Mouse (Mus musculus) testis, postnatal 14 days (tissue): ENCODE data around the gene Gm21973.

Experiments used
- DNase-seq: peaks from one replicate; pipeline ENCODE4 v3.0.0; 2021; ENCODE audit warnings: low spot score

Gm21973 gene

DNA sequence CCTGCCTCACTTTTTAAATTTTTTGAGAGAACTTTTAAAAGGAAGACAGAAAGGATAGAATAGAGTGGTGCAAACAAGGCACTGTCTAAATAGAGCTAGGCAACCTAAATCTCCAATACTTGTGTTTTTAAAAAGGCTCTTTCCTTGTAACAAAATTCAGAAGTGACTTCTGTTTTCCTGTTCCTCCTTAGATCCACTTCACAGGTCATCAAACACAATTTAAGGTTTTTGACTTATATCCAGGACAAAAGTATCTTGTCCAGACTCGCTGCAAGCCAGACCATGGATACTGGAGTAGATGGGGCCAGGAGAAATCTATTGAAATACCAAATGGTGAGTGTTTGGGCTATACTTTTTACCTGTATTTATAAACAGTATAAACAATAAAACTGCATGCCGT, at the start of gene Gm21973:
Gene Gm21973 (plus strand): TSS at position 301 of the 400 bp plus-strand sequence.
- no peak for DNase-seq

DNA sequence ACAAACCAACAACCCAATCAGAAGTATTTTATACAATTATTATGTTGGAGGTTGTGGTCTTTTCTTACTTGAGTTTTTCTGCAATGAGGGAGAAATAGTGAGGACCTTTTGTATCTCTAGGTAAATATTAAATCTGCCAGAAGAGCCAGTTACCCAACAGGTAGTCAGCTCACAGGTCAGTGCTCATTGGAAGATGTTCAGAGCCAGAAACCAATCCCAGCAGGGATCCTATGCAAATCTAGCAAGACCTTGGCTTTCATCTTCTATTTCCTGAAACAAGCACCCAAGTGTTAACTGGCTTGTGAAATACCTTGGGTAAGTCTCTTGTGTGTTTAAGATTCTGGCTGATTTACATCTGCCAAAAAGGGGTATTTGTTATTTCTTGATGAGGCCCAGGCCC, 48.8 kb upstream of the Gm21973 start:
- no peak for DNase-seq

DNA sequence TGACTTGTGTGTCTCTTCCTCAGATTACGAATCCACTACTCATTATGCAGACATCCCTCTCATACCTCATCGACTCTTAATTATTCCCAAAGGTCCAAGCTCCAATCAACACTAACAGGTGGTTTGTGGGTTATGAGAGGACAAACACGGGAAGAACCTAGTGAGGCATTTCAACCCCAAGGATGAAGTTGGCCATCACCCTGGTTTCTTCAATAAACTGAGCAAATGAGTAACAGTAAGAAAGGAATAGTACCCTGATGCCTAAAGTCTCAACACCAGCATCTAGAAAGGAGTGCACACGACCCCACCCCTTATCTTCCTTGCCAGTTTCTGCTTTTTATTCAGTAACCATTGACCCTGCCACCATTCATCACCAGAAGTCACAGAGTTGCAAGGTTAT, 47.7 kb upstream of the Gm21973 start:
- DNase-seq = no peak

DNA sequence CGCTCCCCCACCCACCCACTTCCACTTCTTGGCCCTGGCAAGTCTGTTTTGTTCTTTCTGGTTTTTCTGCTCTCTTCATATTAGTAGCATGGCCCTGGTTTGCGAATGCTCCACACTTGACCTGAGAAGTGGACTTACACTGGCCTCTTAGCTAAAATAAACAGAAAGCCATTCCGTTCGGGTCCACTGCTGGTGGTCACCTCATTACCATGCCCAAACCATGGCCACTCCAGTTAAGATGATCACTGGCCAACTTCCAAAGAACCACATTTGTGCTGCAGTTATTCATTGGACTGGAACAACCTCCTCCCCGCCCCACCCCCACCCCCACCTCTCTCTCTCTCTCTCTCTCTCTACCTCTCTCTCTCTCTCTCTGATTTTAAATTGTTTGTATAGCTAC, 43.6 kb upstream of the Gm21973 start:
- no peak for DNase-seq

DNA sequence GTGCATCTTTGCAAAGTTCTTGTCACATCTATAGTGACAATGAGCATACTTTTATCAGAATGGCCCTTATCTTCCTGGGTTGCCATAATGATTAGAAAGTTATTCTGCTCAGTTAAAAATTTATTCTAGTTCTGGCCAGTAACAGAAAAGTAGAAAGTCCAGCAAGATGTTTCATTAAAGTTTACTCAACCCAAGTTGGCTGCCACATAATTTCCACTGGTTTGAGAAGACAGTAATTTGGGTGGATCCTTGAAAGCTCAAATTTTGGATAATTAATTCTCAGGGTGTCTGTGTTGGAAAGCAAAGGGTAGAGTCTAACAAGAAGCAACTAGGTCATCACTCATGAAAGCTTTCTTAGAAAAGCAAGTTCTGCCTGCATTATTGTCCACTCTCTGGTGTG, 41.5 kb upstream of the Gm21973 start:
- no peak for DNase-seq

DNA sequence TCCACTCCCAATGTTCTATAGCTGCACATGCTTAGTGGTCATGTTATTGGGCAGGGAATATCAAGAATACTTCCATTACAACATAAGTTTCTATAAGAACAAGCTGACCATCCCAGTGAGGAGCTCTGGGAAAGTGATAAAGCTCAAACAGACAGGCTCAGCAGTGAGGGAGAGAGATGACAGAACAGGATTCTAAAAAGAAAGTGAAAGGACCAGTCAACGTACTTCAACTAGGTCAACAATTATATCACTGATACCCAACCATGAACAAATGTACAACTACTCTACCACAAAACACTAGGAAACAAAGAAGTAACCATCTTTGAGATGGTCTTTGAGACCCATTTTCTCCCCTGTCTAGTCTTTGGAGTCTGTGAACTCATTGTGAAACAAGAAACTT, 28.6 kb upstream of the Gm21973 start:
- no peak for DNase-seq

DNA sequence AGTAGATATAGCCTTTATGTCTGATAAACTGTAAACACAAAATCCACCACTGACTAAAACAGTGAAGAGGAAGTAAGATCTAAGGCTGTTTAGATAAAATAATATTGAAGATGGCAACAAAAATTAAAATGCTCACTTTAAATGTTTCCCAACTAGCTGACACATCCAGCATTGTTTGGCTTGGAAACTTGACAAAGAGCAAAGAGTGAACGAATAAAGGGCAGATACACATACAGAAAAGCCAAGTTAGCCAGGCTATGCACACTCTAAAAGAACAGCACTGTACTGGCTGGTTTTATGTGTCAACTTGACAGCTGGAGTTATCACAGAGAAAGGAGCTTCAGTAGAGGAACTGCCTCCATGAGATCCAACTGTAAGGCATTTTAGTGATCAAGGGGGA, 27.1 kb upstream of the Gm21973 start:
- no peak for DNase-seq

DNA sequence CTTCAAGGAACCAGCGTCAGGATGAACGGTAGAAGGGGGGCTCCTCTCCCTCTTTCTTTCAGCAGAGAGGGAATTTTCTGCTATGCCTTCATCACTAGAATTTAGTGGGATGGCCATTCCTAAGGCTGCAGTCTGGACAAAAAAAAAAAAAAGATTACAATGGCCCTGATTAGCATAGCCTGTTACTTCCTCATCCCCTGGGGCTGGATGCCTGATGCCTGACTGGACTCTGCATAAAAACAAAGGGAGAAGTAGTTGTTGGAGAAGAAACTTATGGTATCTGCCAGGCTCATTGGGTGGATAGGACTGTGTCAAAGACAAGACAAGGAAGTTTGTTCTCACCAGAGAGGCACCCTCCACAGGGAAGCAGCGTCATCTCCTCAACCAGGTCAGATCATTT, 25.7 kb upstream of the Gm21973 start:
- DNase-seq = no peak

DNA sequence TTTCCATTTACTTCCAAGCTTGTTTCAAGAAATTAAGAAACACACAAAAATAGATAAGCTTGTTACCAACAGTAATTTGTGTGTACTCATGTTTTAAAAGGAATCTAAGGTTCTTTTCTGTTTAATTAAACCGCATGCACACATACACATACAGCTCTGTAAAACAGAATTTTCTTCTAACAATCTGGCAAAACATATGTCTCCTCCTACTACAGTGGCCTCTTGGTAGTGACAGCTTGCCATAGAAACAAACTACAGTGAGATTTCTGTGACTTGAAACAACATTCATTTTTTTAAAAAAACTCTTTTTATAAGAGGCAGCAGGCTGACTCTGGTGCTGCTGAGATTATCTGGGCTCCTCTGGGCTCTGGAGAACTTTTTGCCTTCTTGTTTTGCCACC, 18.7 kb upstream of the Gm21973 start:
- no peak for DNase-seq

DNA sequence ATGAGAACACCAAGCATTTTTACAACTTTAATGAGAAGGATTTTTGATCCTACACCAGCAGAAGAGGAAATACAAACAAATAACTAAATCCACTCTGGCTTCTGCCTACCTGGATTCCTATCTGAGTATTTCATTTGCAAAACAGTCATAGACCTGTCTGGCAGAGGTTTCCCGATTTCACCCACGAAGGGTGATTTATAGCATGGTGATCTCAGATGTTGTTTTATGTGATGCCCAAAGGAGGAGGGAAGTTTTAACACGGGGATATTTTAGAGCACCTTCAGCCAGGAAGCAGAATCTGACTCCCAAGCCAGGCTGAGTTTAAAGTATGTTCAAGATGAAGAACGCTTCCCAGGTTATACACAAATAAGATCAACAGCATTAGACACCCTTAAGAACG, 13.4 kb upstream of the Gm21973 start:
- DNase-seq = no peak

DNA sequence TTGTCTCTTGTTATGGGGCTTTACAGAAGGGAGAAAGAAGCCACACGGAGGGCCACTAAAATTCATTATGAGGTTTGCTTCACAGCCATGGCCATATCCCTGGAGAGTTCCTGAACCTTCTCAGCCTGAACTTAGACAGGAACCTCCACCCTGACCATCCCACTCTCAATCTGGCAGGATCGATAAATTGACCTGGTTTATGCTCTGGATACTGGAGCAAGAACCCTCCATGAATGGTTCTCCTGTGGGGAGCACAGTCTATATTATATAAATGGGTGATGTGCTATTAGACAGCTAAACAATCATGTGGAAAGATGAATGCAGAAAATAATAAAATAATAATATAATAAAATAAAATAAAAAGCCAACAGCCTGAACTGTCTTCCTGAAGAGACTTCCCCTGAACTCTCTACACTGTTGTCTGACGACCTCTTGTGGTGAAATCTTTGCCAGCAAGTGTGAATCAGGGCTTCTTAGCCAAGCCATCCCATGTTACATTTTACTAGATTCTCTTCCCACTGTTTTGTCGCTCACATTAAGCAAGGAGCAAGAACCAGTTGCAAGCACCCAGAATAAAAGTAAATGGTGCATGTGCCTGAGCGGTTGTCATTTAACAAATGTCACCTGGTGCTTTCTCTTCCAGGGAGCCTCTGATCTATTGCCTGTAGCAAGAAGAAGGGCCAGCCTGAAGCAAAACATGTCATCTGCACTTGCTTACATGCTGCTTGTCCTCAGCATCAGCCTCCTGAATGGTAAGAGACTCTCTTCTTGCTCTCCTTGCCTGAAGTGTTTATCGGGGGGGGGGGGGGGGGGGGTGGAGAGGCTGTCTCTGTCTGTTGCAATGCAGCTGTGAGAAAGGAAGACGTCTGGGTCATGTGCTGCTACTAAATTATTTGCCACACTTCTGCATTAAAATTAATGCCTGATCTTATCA, 11.4 kb upstream of the Gm21973 start:
- DNase-seq = peak; percentile 14

DNA sequence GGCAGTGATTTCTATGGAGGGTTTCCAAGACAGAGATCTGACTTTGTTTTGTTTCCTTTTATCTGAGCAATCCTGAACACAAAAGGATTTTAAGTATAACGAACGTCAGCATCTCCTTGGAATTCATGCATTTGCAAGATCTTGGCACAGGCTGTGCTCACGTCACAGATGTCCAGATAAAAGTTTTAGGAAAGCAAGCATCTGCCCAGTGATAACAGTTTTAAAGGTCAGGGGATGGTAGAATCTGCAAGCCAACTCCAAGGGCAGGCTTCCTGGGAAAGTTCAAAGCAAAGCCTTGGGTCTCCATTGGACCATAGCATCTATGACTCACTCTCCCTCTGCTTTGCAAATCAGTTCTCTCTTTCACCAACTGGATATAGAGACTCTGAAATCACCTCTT, 5.4 kb downstream of the Gm21973 start:
- DNase-seq = no peak

DNA sequence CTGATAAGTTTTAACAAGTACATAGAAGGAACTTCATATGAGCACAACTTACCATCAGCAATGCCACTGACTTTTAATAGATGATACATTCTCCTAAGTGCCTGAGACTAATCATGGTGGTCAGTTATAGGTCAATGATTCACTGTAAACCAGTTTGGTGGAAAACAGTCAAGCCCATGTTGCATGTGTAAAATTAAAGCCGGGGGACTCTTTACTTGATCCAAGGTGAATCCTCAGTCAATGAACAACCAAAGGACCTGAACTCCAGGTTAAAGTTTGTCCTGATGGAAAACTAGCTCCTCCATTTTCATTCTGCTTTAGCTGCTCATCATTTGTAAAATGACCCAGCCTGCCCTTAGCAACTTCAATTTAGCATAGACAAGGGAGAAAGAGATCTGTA, 7.4 kb downstream of the Gm21973 start:
- no peak for DNase-seq

DNA sequence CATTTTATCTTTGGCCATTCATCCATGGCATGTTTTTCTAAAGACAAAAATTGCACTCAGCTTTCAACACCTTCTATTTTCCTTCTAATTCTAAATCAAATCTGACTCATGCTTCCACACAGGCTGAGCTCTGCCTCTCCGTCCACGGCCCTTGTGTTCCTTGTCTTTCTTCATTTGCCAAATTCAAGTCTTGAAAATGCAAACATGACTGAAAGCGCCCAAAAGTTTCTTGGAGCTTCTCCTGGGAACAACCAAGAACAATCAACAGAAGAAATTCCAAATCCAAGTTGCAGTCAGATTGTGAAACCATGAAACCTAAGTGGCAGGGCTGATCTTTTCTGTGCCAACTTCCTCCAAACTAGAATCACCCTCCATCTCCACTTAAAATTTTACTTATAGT, 13.4 kb downstream of the Gm21973 start:
- DNase-seq = no peak

DNA sequence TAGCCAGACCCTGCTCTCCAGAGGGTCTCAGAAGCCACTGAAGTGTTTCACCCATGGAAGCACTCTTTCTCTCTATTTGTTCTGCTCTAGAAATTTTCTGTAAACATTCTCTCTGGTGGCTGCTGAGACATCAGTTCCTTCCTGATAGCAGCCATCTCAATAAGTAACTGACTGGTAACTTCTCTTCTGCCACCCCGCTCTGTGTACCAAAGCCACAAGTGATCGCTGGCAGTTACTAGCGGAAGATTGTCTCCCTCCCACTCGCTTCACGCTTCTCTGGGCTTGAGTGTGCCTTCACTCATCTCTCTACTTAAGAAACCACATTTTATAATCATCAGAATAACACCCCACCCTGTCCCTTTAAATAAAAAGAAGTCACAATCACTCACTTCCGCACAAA, 21.9 kb downstream of the Gm21973 start:
- DNase-seq = no peak

DNA sequence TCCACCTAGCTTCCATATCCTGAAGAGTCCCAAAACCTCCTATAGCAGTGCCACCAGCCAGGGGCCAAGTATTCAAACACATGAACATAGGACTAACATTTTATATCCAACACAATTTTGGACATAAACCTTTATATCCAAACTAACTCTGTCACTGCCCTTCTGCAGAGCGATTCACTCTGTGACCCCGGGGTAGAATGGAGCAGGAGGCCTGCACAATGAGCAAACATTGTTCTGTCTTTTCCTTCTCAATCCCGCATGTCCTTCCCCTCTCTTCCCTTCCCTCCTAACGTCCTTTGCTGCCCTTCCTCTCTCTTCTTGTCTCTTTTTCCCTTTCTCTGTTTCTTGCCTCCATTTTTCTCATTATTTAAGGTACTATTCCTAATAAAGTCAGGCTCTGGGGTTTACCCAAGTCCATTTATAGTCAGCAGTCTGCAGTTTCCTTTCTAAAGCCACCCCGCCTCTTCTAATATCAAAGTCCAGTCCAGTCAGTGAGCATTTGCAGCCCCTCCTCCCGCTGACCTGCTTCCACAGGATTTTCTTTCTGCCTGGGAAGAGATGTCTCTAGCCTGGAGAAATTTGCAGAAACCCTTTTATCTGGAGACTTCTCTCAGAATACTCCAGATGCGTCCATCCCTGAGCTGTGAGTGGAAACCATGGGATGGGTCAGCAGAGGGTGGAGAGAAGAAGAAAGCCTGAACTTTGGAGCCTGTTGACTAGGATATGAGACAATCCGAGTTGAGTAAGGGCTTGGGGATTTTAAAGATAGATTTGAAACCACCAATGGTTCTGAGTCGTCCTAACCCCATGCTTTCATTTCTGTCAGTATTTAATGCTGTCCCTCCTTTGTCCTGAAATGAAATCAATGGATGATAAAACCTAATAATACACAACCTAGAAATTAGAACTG, 33.1 kb downstream of the Gm21973 start, which contains the start of gene Agxt2:
Gene Agxt2 (plus strand): TSS at position 494 of the 910 bp plus-strand sequence.
- DNase-seq = no peak

DNA sequence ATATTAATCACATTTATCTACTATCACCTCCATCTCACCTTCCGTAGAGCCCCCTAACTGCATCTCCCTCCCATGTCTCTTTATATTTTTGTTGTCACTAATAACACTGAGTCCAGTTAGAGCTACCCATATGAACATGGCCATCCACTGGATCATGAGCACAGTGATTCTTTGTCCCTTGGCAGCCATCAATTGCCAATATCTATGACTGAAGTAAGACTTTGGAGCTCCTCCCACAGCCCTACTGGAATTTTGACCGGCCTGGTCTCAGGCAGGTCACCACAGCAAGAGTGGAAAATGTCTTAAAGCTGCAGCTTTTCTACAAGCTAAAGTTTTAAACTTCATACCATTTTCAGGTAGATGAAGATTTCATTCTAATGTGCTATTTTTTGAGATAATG, 41.2 kb downstream of the Gm21973 start:
- no peak for DNase-seq

DNA sequence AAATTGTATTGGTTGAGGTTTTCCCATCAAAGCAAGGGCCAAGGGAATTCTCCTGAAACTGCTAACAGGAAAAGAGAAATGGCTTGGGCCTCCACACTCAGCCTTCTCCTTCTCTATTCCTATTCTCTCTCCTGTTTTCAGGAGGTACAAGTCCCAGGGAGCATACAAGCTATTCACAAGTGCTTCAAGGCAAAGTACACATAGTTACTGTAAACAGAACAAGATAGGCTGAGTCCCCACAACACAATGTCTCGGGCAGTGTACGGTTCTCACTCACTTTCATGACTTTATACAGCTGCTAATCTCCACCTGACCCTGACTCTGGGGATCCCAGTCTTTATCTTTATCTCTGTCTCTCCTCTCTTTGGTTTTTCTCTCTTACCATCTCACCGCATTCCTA, 50.2 kb downstream of the Gm21973 start:
- no peak for DNase-seq

DNA sequence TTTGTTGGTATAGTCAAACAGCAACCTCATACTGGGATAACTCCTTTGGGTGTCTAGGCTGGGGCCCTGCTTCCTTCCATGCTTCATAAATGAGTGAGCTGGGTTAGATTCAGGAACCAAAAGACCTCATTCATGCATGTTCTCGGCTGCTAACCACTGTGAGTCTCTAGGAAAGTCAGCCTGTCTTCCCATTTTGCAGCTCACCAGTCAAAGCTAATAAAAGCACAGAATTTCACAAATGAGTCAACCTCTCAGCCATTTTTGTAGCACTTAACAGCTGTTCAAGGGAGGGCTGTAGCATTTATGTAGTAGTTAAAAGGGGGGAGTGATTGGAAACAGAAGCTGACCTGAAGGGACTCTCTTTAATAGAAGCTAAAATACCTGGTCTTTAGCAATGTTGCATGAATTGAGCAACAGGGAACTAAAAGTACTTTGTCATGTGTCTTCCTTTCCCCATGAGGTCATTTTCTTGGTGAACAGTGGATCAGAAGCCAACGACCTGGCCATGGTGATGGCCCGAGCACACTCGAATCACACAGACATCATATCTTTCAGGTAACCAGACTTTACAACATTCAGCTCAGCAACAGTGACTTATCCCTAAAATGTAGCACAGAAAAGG, 53.3 kb downstream of the Gm21973 start:
- DNase-seq = no peak

DNA sequence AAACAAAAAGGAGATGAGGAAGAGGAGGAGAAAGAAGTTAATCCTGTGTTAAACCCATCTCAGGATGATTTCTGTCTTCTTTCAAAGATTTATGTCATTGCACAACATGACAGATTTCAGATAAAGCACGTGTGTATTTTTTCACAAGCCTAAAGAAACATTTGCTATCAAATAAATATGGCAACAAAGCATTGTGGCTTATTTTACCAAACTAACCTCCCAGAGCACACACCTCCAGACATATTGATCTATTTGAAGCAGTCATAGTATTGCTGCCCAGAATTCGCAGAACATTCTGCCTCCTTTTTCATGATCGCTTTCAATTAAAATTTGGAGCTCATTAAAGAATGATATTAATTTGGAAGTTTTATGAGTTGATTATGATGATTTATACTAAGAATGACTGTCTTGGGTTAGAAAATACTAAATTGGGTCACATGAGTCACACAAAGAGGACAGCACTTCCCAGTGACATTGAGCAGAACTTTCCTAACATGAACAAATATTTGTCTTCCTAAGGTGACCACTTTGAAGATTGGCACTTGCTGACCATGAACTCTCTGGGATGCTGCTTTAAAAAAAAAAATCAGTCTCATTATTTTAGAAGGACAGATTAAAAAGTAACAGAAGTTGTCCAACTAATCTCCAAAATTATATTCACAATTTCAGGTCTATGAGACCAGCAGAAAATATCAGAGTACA, 54.7 kb downstream of the Gm21973 start:
- DNase-seq = no peak

DNA sequence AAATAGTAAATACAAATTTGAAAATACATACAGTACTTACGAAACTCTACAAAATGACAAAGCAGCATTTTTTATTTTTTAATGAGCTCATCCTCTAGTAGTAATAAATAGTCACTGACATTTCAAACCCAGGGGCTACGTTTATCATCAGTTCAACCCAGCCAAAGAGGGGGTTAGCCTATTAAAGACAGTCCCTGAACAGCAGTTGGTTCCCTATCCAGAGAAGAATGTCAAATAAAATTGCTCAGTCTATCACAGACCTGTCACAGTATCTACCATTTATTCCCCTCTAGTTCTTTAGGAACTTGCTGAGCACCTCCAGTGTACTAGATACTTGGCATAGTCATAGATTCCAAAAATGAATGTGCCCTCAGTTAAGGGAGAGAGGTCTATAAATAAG, 62.1 kb downstream of the Gm21973 start:
- no peak for DNase-seq

DNA sequence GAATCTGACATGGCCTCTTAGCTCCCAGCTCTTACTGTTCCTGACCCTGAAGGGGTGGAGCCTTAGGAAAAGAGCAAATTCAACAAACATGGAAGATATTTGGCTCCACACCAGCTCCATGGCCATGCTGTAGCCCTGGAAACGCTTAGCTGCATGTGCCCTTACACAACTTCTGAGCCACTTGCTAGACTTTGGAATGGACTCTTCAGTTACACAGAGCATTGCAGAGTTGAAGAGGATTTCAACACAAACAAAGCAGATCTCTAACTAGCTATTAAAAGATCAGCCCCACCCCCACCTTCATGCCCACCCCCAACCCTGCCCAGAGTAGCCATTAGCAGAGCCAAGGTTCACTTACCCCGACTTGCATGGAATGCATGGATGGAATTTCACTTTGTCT, 74.6 kb downstream of the Gm21973 start:
- no peak for DNase-seq
